Mouse (Mus musculus): ENCODE data around the gene Olfr1396.
A peak's percentile ranks its signal among the peaks of the same experiment; 100 is the strongest.

The Olfr1396 gene

GRCm38 (mm10) chr11:49114774-49115173, at the start of gene Olfr1396:
Gene Olfr1396, minus strand, starts transcription at chr11:49114874.
- DNase-seq (ENCODE audit: low spot score), result no peak

- no peak for DNase-seq (ENCODE audit: low spot score)
These were observed 42.4 kb upstream of the Olfr1396 start for GRCm38 (mm10) chr11:49156821-49157814.

- DNase-seq (ENCODE audit: low spot score), result no peak
These were observed 39.4 kb upstream of the Olfr1396 start, which contains the start of gene Olfr1394 for GRCm38 (mm10) chr11:49154077-49154476. Gene Olfr1394, plus strand, starts transcription at chr11:49154377.

- DNase-seq (ENCODE audit: low spot score), result no peak
These were observed 27.3 kb upstream of the Olfr1396 start, which contains the start of gene Olfr1395 for GRCm38 (mm10) chr11:49141974-49142373. Gene Olfr1395, plus strand, starts transcription at chr11:49142274.

- no peak for DNase-seq (ENCODE audit: low spot score)
These were observed 9.5 kb upstream of the Olfr1396 start for GRCm38 (mm10) chr11:49124169-49124568.

GRCm38 (mm10) chr11:49119635-49120034, 5.0 kb upstream of the Olfr1396 start:
- DNase-seq (ENCODE audit: low spot score), result no peak

- DNase-seq (ENCODE audit: low spot score), result no peak
These were observed 516 bp downstream of the Olfr1396 start for GRCm38 (mm10) chr11:49114158-49114557.

- DNase-seq (ENCODE audit: low spot score), result no peak
These were observed 2.0 kb downstream of the Olfr1396 start for GRCm38 (mm10) chr11:49112624-49113219.

- DNase-seq (ENCODE audit: low spot score), result no peak
These were observed 3.7 kb downstream of the Olfr1396 start for GRCm38 (mm10) chr11:49111000-49111399.

- no peak for DNase-seq (ENCODE audit: low spot score)
These were observed 5.8 kb downstream of the Olfr1396 start for GRCm38 (mm10) chr11:49108833-49109232.

GRCm38 (mm10) chr11:49107650-49108537, 6.8 kb downstream of the Olfr1396 start:
- DNase-seq (ENCODE audit: low spot score), result no peak

GRCm38 (mm10) chr11:49105752-49106151, 8.9 kb downstream of the Olfr1396 start:
- no peak for DNase-seq (ENCODE audit: low spot score)

- DNase-seq (ENCODE audit: low spot score), result peak; percentile 74
These were observed 11.5 kb downstream of the Olfr1396 start for GRCm38 (mm10) chr11:49103047-49103693.

- DNase-seq (ENCODE audit: low spot score), result no peak
These were observed 13.2 kb downstream of the Olfr1396 start for GRCm38 (mm10) chr11:49101500-49101899.

GRCm38 (mm10) chr11:49100409-49100808, 14.3 kb downstream of the Olfr1396 start:
- DNase-seq (ENCODE audit: low spot score), result no peak

GRCm38 (mm10) chr11:49095367-49095766, 19.3 kb downstream of the Olfr1396 start:
- no peak for DNase-seq (ENCODE audit: low spot score)

- no peak for DNase-seq (ENCODE audit: low spot score)
These were observed 20.6 kb downstream of the Olfr1396 start for GRCm38 (mm10) chr11:49093861-49094660.

GRCm38 (mm10) chr11:49092786-49093185, 21.9 kb downstream of the Olfr1396 start:
- DNase-seq (ENCODE audit: low spot score), result no peak

GRCm38 (mm10) chr11:49092053-49092586, 22.6 kb downstream of the Olfr1396 start:
- no peak for DNase-seq (ENCODE audit: low spot score)

GRCm38 (mm10) chr11:49091171-49091570, 23.5 kb downstream of the Olfr1396 start:
- DNase-seq (ENCODE audit: low spot score), result no peak

All from testis, postnatal 14 days (tissue).